Mouse (Mus musculus) regulatory T cell (primary cell): ENCODE results near the gene Gdf10.

Source experiments
- in situ Hi-C: fragments of 300-600 bp; cut with MboI, MseI; formaldehyde crosslinking; loops from one replicate; pipeline ENCODE4 v1.15.1; 2025; ENCODE audit warnings: high pct_unique_total_duplicates

Gdf10 gene

DNA sequence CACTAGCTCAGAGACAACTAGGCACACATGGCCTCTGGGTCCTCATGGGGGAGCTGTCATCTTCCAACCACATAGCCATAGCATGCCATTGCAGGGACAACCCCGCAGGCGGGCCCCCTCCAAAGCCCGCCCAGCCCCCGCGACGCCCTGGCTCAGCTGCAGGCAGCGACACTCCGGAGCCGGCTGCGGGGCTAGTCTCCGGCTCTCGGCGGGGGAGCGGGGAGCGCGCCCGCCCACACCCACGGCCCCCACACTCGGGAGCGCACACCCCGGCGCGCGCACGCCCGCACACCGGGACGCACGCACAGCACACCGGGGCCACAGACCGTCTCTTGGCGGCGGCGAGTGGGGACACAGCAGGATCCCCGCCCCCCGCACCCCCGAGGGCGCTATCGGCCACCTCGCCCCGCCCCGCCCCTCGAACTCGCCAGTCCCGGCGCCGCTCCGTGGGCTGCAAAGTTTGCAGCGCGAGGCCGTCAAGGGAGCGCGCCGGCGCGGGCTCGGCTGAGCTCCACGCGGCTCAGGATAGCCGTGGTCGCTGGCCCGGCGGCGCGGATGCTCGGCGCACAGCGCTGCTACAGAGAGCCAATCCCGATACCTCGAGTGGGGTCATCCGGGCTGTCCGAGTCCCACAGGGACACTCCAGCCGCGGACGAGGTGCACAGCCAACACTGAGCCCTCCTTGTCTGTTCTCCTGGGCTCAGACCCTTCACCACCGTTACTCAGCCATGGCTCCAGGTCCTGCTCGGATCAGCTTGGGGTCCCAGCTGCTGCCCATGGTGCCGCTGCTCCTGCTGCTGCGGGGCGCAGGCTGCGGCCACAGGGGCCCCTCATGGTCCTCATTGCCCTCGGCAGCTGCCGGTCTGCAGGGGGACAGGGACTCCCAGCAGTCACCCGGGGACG, at the start of gene Gdf10:
Gene Gdf10, plus strand, starts transcription at position 420 of the 903 bp plus-strand sequence.
- in situ Hi-C loops = no loop called here

GRCm38 (mm10) chr14:33878826-33879225, 44.6 kb upstream of the Gdf10 start:
- in situ Hi-C loops = no loop called here

DNA sequence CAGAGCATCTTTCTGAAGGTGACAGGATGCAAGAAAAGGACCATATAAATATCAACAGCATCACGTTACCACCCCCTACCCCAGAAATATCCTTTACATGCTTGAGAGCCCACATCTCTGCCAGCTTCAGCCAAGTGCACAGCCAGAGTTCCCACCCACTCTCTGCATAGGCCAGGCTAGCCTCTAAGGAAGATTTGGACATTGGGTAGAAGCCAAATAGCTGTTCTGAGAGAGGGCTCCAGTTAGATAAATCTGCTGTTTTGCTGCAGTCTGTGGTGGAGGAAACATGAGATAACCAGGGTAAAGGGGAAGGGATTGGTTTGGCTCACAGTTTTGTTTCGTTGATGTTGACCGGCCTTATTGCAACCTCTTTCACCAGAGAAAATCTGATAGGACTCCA, 43.2 kb upstream of the Gdf10 start:
- in situ Hi-C loops = no loop called here

DNA sequence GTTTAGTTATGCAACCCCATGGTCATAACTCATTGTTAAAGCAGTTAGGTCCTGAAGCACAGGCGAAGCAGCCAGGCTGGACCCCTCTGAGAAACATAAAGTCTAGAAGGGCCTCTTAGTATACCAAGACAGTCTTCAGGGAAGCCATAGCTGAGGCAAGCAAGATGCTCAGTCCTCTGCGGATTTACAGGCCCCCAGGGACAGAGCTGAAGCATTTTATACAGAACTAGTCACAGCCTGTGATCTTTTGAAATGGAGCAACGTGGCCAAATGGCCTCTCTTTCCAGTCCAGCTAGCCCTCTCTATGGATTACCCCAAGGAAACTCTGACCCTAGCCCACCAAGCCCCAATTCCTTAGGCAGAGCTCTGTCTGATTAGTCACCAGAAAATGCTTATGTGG, 41.9 kb upstream of the Gdf10 start:
- in situ Hi-C loops = no loop called here

GRCm38 (mm10) chr14:33883046-33883445, 40.3 kb upstream of the Gdf10 start:
- in situ Hi-C loops = no loop called here

DNA sequence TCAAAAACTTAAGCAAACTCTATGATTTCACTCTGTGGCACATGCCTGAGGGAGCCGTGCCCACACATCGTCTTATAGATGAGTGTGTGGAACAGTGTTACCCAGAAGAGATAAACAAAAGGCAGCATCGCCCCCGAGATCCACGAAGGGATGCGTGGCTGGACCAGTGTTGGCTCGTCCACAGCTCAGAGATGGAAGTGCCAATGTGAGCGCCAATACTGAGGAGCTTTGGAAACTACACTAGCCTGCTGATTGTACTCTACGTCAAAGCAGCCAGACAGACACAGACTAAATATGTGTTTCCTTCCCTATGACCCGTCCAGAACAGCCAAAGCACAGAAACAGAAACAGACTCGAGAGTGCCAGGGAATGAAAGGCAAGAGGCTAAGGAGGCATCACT, 37.9 kb upstream of the Gdf10 start:
- in situ Hi-C loops = no loop called here

DNA sequence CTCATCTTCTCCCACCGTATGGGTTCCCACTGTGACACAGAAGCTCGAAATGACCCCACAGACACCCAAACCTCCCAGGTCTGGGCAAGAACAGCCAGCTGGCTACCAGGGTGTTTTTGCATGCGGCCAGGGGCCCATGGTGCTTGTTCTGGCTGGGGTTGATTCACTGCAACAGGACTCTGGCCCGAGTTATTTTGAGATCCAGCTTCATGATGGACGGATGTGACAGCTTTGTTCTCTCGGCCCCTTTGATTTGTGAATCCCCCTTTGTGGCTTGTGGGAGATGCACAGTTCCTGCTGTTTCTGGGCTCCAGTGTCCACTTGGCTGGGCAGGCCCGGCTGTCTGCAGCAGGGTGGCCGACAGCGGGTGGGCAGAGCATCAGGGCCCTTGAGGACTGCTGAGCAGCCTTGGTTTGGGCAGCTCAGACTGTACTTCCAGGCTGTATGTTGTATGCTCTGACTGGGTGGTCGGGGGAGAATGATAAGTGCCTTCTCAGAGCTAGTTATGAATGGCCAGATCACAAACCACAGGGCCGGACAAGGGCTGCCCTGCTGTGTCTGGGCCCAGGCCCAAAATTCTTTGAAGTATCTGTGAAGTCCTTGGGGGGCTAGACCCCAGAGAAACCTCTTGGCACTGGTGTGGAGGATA, 34.9 kb upstream of the Gdf10 start:
- in situ Hi-C loops = no loop called here

DNA sequence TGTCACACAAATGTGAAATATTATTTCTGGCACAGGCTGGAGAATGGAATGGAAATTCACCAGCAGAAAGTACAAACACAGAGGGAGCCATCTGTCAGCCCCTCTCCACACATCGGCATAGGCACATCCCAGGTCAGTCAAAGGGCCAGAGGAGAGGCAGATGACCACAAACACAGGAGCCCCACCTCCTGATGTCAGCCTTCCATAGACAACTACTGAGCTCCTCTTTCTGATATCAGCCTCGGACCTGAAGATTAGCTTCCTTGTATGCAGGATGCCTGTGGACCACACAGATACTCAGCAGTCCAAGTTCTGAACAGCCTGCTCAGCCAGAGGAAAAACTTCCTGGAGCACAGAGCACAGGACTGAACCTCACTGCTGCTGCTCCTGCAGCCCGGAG, 33.4 kb upstream of the Gdf10 start:
- in situ Hi-C loops = no loop called here

DNA sequence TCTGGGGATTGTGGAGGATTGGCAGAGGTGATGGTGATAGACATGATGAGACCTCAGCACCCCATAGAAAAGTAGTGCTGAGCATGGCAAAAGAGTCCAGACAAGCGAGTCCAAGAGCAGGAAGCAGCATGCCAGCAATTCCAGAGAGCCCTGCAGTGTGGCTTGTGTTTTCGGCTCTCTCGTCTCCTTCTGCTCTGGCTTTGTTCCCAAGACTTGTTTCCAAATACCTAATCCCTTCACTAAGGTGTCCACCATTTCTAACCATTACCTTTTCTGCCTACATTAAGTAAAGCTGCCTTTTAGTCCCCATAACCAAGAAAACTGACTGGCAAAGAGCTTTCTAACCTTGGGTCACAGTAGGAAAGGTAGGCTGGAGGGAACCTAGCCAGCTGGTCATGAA, 31.9 kb upstream of the Gdf10 start:
- in situ Hi-C loops = no loop called here

DNA sequence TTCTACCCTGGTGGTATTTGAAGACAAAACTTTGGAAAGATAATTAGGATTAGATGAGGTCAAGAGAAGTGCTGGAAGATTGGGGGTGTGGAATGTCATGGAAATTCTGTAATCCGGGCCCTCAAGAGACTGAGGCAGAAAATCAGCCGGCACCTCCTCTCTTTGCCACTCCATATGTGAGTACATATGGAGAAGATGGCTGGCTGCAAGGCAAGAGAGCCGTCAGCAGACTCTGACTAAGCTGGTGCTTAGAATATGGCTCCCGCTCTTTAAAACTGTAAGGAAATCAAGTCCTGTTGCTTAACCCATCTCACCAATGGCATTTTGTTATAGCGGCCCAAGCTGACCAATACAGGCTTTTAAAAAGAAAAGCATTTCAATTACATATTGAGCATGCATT, 27.6 kb upstream of the Gdf10 start:
- in situ Hi-C loops = no loop called here

DNA sequence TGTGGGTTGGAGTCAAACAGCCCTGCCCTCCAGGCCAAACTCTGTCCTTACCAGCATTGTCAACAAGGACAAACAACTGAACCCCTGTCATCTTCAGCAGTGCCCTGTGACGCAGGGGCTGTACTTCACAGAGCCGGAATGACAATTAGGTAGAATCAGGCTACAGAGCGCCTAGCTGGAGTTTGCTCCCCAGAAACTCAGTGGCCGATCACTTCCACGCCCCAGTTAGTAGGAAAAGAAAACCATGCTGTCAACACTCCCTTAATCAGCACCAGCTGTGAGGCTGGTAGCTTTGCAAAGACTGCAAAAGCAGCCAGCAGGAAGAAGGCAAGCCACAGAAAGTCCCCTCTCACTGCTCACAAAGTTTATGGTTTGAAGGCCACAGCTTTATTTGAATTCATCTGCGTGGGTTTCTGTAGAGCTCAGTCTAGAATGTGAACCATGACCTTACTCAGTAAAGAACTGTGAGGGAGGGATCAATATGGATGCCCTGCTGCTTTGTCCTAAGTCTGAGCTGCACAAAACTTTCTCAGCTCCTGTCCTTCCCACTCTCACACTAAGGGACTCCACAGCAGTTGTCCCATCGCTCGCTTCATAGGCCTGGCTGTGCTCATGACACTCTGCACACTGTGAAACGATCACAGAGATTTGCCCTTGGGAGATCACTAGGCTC, 26.6 kb upstream of the Gdf10 start:
- in situ Hi-C loops = no loop called here

DNA sequence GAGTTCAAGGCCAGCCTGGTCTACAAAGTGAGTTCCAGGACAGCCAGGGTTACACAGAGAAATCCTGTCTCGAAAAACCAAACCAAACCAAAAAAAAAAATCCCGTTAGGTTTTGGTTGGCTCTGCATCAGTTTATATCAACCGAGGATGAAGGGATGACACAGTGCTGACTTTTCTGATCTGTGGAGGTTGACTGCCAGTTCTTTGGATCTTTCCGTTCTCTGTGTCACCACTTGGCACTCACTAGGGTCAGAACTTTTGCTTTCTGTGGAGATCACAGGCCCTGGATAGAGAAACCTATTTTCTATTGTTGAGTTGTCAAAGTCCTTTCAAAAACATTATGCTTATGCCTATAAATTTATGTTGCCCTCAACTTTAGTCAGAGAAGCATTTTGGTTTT, 20.6 kb upstream of the Gdf10 start:
- in situ Hi-C loops = no loop called here

DNA sequence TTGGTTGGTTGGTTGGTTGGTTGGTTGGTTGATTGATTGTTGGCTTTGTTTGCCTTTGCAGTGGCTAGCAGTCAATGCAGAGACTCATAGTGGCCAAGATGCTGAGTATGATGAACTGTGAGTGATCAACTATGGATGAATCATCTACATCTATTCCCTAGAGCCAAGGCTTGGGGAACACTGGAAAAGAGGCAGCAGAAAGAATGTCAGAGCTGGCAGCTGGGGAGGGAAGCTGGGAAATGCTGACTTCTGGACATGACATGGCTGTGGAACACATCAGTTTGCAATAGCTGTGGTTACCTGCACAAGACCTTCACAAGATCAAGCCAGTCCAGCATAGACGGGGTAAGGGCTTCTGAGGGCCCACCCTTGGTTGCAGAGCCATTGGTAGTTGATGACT, 20.2 kb upstream of the Gdf10 start:
- in situ Hi-C loops = no loop called here

GRCm38 (mm10) chr14:33904851-33905250, 18.5 kb upstream of the Gdf10 start:
- in situ Hi-C loops = no loop called here

DNA sequence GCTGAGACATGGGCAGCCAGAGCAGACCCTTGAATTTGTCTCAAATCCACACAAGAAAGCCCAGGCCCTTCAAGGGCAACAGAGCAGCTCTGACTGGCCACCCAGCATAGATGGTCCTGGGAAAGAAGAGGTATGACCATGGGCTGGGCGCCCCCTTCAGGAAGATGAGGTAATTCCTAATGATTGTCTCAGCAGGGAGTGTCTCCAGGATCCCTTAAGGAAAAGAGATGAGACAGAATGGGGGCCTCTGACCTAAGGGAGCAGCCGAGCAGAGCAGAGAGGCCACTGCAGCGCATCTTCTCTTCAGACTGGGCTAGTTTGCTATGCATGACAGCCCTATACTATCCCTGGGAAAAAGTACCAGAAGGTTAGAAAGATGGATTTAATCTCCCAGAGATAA, 9.7 kb upstream of the Gdf10 start:
- in situ Hi-C loops = no loop called here

- in situ Hi-C loops = no loop called here
Observed at GRCm38 (mm10) chr14:33914206-33914605, 9.2 kb upstream of the Gdf10 start.

DNA sequence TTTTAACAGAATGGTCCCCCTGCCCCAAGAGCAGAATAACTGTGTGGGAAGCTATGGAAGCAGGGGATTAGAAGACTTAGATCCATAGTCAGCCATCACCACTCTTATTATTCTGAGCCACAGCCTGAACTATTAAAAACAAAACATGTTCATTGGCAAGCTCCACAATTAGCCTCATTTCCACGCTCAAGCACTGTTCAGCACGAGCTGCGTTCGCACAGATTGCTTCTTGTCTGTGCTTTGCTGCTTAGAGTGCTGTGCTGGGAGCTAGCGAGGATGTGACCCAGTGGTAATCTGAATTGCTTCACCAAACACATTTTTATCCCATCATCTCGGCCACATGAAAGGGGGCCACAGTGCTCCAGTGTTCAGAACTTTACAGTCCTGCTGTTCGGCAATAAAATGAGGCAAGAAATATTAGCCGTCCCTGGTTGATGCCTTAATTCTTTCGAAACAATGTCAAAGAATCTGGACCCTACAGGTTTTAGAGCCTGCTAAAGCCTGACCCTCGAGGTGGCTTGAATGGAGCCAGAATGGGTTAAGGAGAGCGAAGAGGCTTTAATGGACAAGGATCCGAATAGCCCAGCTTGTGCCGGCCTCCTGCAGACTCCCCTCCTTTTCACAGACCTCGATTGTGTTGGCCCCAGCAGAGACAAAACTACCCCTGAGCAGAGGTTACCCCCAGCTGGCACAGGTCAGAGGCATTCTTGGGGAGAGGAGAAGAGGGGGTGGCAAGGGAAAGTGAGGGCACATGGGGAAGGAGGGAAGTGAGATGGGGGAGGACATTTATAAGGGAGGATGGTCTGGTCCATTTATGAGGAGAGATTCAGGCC, 2.4 kb upstream of the Gdf10 start:
- in situ Hi-C loops = no loop called here

DNA sequence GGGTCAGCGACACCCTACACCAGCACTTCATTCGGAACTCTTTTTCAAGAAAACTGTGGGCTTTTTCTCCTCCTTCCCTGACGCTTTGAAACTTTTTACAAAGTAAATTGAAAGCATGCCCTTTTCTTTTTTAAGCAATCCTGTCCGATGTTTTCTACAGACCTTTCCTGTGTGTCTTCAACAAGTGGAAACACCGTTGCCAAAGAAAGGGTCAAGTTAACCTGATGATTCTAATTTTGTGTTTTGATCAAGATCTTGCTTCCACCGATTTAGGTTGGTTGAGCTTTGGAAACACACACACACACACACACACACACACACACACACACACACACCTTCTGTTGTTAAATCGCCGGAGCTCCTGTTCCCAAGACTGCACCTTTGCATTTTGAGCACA, 618 bp upstream of the Gdf10 start:
- in situ Hi-C loops = no loop called here

DNA sequence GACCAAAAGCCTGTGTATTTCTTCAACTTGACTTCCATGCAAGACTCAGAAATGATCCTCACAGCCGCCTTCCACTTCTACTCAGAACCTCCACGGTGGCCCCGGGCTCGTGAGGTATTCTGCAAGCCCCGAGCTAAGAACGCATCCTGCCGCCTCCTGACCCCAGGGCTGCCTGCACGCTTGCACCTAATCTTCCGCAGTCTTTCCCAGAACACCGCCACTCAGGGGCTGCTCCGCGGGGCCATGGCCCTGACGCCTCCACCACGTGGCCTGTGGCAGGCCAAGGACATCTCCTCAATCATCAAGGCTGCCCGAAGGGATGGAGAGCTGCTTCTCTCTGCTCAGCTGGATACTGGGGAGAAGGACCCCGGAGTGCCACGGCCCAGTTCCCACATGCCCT, 8.5 kb downstream of the Gdf10 start:
- in situ Hi-C loops = loop anchor here (5.0 kb wide), 1 partner anchor 240 kb away; no protein-coding TSS in a partner anchor

GRCm38 (mm10) chr14:33932935-33933703, 9.7 kb downstream of the Gdf10 start:
- in situ Hi-C loops = loop anchor here (5.0 kb wide), 1 partner anchor 241 kb away; no protein-coding TSS in a partner anchor
